Mouse (Mus musculus) myocyte (in vitro differentiated cells): ENCODE measurements around the gene Megf6. TPM values are rescaled to one million over a fixed set of nuclear protein-coding genes. Genes with fewer than 3 reads are reported as not detected.

Source experiments
- H3K27me3 ChIP-seq: one replicate; pipeline ENCODE4 v1.6.1; 2011; ENCODE audit not compliant: control insufficient read depth, insufficient read depth, insufficient read length
- H3K36me3 ChIP-seq: one replicate; pipeline ENCODE4 v1.6.1; 2011; ENCODE audit not compliant: control insufficient read depth, insufficient read depth
- H3K4me2 ChIP-seq: one replicate; pipeline ENCODE4 v1.6.1; 2011; ENCODE audit warnings: low read depth, control low read depth
- H3K4me3 ChIP-seq: one replicate; pipeline ENCODE4 v1.5.1; 2011; ENCODE audit warnings: mild to moderate bottlenecking, control low read depth, moderate library complexity
- H3K79me2 ChIP-seq: one replicate; pipeline ENCODE4 v1.6.1; 2011; ENCODE audit not compliant: control insufficient read depth, insufficient read depth
- H3ac ChIP-seq: one replicate; pipeline ENCODE4 v1.6.1; 2011; ENCODE audit not compliant: control insufficient read depth, insufficient read length
- CEBPB ChIP-seq: IDR thresholded peaks from 2 replicates; pipeline ENCODE4 v1.6.1; 2011; ENCODE audit warnings: mild to moderate bottlenecking, moderate library complexity; ENCODE audit not compliant: poor library complexity, insufficient read depth, severe bottlenecking
- E2F4 ChIP-seq: IDR thresholded peaks from one replicate; pipeline ENCODE4 v1.6.1; 2011; ENCODE audit warnings: mild to moderate bottlenecking, control low read depth, moderate library complexity; ENCODE audit not compliant: insufficient read depth
- MAX ChIP-seq: IDR thresholded peaks from one replicate; pipeline ENCODE4 v1.6.1; 2011; ENCODE audit warnings: low read depth, mild to moderate bottlenecking, control low read depth
- MYOD1 ChIP-seq, 3 experiments: IDR thresholded peaks; one replicate each; pipeline ENCODE4 v1.6.1; 2011; ENCODE audit warnings: control low read depth in 2 of 3, low read depth in 2 of 3, mild to moderate bottlenecking in 2 of 3, moderate library complexity in 1 of 3; ENCODE audit not compliant: insufficient read length in 2 of 3, control insufficient read depth in 1 of 3
- MYOG ChIP-seq, 3 experiments: IDR thresholded peaks; one replicate each; pipeline ENCODE4 v1.6.1; 2011; ENCODE audit warnings: control low read depth in 2 of 3, low read depth in 2 of 3, mild to moderate bottlenecking in 2 of 3; ENCODE audit not compliant: insufficient read length in 2 of 3, control insufficient read depth in 1 of 3, insufficient read depth in 1 of 3
- POLR2A ChIP-seq: IDR thresholded peaks from one replicate; pipeline ENCODE4 v1.6.1; 2011; ENCODE audit warnings: low read depth, mild to moderate bottlenecking, control low read depth, moderate library complexity; ENCODE audit not compliant: insufficient read length
- POLR2AphosphoS2 ChIP-seq: IDR thresholded peaks from one replicate; pipeline ENCODE4 v1.6.1; 2011; ENCODE audit warnings: low read depth, control low read depth; ENCODE audit not compliant: insufficient read length
- REST ChIP-seq: IDR thresholded peaks from one replicate; pipeline ENCODE4 v1.6.1; 2011; ENCODE audit warnings: mild to moderate bottlenecking, control low read depth, moderate library complexity; ENCODE audit not compliant: insufficient read depth, insufficient read length
- SRF ChIP-seq: IDR thresholded peaks from one replicate; pipeline ENCODE4 v1.6.1; 2011; ENCODE audit warnings: low read depth; ENCODE audit not compliant: control insufficient read depth, insufficient read length
- TCF12 ChIP-seq: IDR thresholded peaks from one replicate; pipeline ENCODE4 v1.6.1; 2011; ENCODE audit warnings: mild to moderate bottlenecking, control low read depth; ENCODE audit not compliant: poor library complexity, insufficient read depth, severe bottlenecking
- TCF3 ChIP-seq: IDR thresholded peaks from one replicate; pipeline ENCODE4 v1.6.1; 2011; ENCODE audit warnings: low read depth, control low read depth; ENCODE audit not compliant: insufficient read length
- USF1 ChIP-seq: IDR thresholded peaks from one replicate; pipeline ENCODE4 v1.6.1; 2011; ENCODE audit warnings: low read depth, mild to moderate bottlenecking, control low read depth, moderate library complexity
- polyA plus RNA-seq: library from polyadenylated mRNA; unstranded; fragments of >200 nt; fragmentation: generic; extraction: Trizol; gene quantifications from one replicate; pipeline ENCODE4 v1.2.1, GENCODE M21; 2012; ENCODE audit warnings: missing spikeins

Megf6 gene
- polyA plus RNA-seq, 1 experiment = not detected

GRCm38 (mm10) chr4:154127273-154127672 lies 43.3 kb upstream of the Megf6 start:
- Histone ChIP-seq H3K36me3 (no peaks in the 10 kb centered on the region), H3K4me3 (no peak overlapping the region), H3K79me2 (no peaks in the 10 kb centered on the region), H3K4me2 (no peak overlapping the region), H3K27me3 (peaks cover 20% of the 10 kb centered on the region), H3ac (no peak overlapping the region)
- TF ChIP-seq MYOD1 (IDR thresholded peaks at IDR 0.05; ENCODE audit: control insufficient read depth in 1 of 3, insufficient read length in 2 of 3, low read depth in 2 of 3) = no peak

DNA sequence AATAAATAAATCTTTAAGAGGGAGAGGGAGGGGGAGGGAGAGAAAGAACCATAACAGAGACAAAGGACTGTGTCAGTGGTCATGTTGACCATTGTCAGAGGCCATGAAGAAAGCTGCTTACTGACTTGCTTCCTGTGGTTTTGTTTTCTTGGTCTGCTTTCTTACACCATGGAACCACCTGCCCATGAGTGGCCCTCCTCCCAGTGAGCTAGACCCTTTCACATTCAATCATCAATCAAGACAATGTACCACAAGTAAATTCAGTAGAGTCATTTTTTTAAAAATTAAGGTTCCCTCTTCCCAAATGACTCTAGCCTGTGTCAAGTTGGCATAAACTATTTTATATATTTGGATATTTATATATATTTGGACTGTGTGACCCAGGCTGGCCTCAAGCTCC lies 40.6 kb upstream of the Megf6 start:
- TF ChIP-seq MAX (no peak), POLR2A (no peak), TCF3 (no peak), USF1 (no peak), POLR2AphosphoS2 (no peak), REST (no peak), MYOD1 (IDR thresholded peaks at IDR 0.05; ENCODE audit: control insufficient read depth in 1 of 3, insufficient read length in 2 of 3, low read depth in 2 of 3) (no peak), MYOG (IDR thresholded peaks at IDR 0.05; ENCODE audit: control insufficient read depth in 1 of 3, insufficient read depth in 1 of 3, insufficient read length in 2 of 3, low read depth in 2 of 3) (no peak), CEBPB (no peak), TCF12 (no peak), E2F4 (no peak), SRF (no peak)
- Histone ChIP-seq H3K36me3 (no peaks in the 10 kb centered on the region), H3K4me2 (no peak overlapping the region), H3K27me3 (peaks cover 30% of the 10 kb centered on the region), H3K4me3 (no peak overlapping the region), H3K79me2 (no peaks in the 10 kb centered on the region), H3ac (no peak overlapping the region)

GRCm38 (mm10) chr4:154131894-154132293 lies 38.6 kb upstream of the Megf6 start:
- H3K27me3 ChIP-seq = peaks cover 44% of the 10 kb centered on the region
- no peak for TF ChIP-seq TCF12
- TF ChIP-seq POLR2A = no peak
- TF ChIP-seq E2F4 = no peak
- TF ChIP-seq SRF = no peak
- TF ChIP-seq CEBPB = no peak

GRCm38 (mm10) chr4:154134803-154135202 lies 35.7 kb upstream of the Megf6 start:
- H3K4me2 ChIP-seq = no peak overlapping the region
- no peak overlapping the region for H3ac ChIP-seq
- TF ChIP-seq E2F4 (no peak), MAX (no peak), CEBPB (no peak), MYOD1 (IDR thresholded peaks at IDR 0.05; ENCODE audit: control insufficient read depth in 1 of 3, insufficient read length in 2 of 3, low read depth in 2 of 3) (no peak), USF1 (no peak), TCF3 (no peak), POLR2A (no peak), TCF12 (no peak), POLR2AphosphoS2 (no peak), REST (no peak), SRF (no peak), MYOG (IDR thresholded peaks at IDR 0.05; ENCODE audit: control insufficient read depth in 1 of 3, insufficient read depth in 1 of 3, insufficient read length in 2 of 3, low read depth in 2 of 3) (no peak)
- H3K27me3 ChIP-seq = peaks cover 55% of the 10 kb centered on the region
- H3K79me2 ChIP-seq = no peaks in the 10 kb centered on the region
- no peak overlapping the region for H3K4me3 ChIP-seq
- no peaks in the 10 kb centered on the region for H3K36me3 ChIP-seq

More at GRCm38 (mm10) chr4:154131894-154132293, 38.6 kb upstream of the Megf6 start:
- Histone ChIP-seq H3ac (no peak overlapping the region), H3K79me2 (no peaks in the 10 kb centered on the region), H3K4me2 (no peak overlapping the region), H3K4me3 (no peak overlapping the region), H3K36me3 (no peaks in the 10 kb centered on the region)

- Histone ChIP-seq H3ac (no peak overlapping the region), H3K27me3 (peaks cover 74% of the 10 kb centered on the region), H3K79me2 (no peaks in the 10 kb centered on the region), H3K4me3 (no peak overlapping the region), H3K36me3 (no peaks in the 10 kb centered on the region), H3K4me2 (no peak overlapping the region)
- TF ChIP-seq REST = no peak
- TF ChIP-seq CEBPB = no peak
- no peak for TF ChIP-seq USF1
- TF ChIP-seq POLR2AphosphoS2 = no peak
- no peak for TF ChIP-seq SRF
Measured at GRCm38 (mm10) chr4:154137139-154137538, 33.4 kb upstream of the Megf6 start.
